Mouse (Mus musculus) retina, postnatal 7 days (tissue): ENCODE results near the gene Gfer.
A peak's percentile ranks its signal among the peaks of the same experiment; 100 is the strongest.
"Not testable (repeated sequence)": the region's sequence is repeated elsewhere in the genome, so short reads cannot be mapped to it uniquely, and the experiment has no call there.

Source experiments
- DNase-seq: peaks from one replicate; pipeline ENCODE4 v3.0.0-alpha.2; 2012; ENCODE audit warnings: low read depth, low spot score

Gene Gfer

DNA sequence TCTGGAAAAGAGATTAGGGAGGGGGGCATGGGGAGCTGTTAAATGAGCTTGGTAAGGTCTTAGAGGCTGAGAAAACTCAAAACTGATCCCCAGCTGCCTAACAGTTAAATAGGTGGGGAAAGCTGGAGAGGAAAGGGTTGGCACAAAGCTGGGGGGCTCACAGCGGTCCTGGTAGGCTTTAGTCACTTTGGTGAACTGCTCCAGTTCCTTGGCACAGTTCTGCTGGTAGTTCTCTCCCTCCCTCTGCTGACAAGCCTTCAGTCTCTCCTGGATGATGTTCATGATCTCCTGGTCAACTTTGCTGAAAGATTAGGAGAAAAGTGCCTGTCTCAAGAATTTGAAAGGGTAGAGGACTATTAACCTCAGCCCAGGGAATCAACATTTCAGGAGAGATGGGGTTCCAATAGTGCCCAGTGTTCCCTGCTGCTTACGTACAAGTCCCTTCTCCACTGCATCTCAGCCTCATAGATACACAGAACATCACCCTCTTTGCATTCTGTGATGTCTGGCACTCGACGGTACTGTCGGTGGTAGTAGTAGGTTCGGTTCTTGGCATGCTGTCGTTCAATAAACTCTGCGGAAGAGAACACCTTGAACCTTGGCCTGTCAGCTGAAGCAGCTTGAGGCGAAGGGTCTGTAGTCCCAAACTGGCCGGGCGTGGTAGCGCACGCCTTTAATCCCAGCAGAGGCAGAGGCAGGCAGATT is 26.4 kb upstream of the Gfer start:
- no peak for DNase-seq

DNA sequence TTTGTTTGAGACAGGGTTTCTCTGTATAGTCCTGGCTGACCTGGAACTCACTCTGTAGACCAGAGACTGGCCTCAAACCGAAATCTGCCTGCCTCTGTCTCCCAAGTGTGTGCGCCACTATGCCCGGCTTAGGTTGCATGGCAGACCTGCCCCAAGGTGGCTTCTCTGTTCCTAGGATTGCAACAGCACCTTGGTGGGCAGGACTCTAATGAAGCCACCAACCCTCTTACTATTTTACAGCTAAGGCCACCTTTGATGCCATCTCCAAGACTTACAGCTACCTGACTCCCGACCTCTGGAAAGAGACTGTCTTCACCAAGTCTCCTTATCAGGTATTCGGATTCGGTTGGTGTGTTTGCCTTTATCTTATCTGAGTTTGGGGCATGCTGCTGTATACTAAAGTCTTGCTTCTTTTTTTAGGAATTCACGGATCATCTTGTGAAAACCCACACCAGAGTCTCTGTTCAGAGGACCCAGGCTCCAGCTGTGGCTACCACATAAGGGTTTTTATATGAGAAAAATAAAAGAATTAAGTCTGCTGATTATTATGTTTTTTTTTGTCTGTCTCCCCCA is 25.5 kb upstream of the Gfer start:
- DNase-seq, result not testable (repeated sequence)

DNA sequence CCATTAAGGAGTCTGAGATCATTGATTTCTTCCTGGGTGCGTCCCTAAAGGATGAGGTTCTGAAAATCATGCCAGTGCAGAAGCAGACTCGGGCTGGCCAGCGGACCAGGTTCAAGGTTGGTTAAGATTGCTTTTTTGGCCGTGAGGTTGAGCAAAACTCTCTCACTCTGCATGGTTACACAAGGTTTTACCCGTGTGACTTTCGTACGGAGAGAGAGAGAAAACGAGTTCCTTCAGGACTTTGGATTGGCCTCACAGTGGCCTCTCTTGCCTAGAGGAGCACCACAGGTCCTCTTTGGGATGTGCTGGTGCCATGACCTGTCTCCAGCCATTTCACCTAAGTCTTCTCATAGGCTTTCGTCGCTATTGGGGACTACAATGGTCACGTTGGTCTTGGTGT is 24.7 kb upstream of the Gfer start:
- not testable (repeated sequence) for DNase-seq

DNA sequence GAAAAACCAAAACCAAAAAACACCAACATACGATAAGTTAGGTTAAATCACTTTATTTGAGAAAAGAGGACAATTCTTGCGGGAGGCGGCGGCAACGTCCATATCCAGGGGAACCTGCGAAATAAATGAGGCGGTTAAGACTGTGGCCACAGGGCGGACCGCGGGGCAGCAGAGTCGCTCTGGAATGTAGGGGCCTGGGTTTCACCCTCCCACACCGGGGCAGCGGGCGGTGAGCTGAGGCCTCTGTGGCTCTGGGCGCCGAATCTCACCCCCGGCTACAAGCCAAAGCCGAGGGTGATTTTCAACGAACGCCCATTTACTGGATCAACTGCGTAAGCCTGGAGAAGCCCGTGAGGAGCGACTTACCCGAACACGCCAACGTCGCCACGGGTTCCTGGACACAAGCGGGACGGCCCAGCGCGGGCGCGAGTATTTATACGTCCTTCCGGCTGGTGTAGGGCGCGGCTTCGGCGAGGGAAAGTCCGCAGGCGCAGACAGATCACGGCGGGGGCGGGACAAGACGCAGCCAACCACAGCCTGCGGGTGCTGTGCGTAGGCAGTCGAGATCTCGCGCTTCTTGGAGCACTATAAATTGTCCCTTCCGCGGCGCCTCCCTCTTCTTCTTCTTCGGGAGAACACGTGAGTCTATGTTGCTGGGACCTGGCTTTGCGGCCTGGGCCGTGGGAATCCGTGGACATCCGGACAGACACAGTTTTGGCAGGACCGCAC is 23.7 kb upstream of the Gfer start:
- peak; percentile 95 for DNase-seq

DNA sequence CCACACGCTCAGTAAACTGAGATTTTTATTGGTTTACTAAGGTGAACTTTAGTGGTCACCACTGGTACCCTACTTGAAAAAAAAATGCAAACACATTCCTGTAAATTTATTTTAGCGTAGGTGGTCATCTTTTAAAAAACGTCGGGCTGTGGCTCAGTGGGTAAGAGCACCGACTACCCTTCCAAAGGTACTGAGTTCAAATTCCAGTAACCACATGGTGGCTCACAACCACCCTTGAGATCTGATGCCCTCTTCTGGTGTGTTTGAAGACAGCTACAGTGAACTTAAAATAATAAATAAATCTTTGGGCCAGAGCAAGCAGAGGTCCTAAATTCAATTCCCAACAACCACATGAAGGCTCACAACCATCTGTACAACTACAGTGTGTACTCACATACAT is 23.0 kb upstream of the Gfer start:
- DNase-seq, result not testable (repeated sequence)

DNA sequence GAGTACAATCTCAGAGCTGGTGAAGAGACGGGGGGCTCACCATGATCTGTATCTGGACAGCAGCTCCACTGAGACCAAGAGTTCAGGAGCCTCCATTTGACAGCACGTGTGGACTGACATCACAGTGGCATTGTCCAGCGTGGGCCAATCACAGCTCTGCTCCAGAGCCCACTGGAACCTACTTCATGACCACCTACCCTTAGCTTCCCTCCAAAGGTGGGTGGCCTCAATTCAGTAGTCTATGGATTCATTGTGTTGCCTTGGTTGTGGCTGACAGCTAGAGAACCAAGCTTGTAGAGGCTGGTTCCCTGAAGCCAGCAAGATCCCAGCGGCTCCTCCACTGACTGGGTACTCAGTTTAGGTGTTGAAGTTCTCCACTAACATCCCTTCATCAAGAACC is 22.0 kb upstream of the Gfer start, which contains the start of the genes Rnf151 and Rps2:
Gene Rnf151 (minus strand): TSS at position 121 of the 400 bp plus-strand sequence.
Gene Rps2 (plus strand): TSS at position 174 of the 400 bp plus-strand sequence.
- DNase-seq, result no peak

DNA sequence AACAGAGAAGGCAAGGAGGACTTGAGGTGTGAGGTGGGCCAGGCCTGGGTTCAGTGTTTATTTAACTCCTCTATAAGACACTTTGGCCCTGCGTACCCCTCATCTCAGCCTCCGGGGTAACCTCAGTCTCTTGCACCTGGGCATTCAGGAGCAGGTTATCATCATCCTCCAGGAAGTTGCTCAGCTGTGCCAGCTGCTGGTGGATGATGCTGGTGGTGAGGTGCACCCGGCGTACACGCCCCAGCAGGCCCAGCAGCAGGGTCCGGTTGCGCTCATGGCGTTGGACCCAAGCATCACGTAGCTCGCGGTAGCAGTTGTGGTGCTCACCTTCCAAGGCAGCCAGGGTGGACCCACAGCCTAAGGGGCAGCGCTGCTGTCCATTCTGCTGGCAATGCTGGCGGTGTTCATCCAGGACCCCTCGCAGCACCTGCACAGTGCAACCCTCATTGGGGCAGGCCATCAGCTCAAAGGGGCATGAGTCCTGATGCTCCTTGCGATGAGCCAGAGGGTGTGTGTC is 20.3 kb upstream of the Gfer start:
- DNase-seq, result no peak

DNA sequence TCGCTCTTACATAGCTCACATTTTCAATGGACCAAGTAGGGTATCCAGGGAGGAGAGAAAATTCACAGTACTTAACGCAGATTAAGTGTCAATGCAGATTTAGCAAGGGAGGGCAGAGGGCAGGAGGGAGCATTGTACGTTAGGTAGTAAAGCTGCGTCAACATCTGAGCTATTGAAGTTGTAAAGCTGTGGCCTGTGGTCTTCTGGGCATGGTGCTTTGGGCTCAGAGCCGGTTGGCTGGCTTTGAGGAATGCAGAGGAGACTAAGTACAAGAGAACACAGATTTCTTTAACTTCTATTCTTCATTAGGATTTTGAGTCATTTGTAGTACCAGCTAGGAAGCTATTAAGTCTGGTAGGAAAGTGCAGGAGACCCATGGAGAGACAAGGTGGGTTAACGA is 19.6 kb upstream of the Gfer start:
- no peak for DNase-seq

DNA sequence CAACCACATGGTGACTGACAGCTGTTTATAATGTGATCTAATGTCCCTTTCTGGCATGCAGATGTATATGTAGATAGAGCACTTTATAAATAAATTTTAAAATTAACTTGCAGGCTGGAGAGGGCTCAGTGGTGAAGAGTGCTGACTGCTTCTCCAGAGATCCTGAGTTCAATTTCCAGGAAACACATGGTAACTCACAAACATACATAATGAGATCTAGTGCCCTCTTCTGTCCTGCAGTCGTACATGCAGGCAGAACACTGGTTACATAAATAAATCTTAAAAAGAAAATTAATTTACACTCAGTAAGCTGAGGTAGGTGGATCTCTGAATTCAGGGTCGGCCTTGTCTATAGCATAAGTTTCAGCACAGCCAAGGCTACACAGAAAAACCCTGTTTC is 12.7 kb upstream of the Gfer start:
- no peak for DNase-seq

DNA sequence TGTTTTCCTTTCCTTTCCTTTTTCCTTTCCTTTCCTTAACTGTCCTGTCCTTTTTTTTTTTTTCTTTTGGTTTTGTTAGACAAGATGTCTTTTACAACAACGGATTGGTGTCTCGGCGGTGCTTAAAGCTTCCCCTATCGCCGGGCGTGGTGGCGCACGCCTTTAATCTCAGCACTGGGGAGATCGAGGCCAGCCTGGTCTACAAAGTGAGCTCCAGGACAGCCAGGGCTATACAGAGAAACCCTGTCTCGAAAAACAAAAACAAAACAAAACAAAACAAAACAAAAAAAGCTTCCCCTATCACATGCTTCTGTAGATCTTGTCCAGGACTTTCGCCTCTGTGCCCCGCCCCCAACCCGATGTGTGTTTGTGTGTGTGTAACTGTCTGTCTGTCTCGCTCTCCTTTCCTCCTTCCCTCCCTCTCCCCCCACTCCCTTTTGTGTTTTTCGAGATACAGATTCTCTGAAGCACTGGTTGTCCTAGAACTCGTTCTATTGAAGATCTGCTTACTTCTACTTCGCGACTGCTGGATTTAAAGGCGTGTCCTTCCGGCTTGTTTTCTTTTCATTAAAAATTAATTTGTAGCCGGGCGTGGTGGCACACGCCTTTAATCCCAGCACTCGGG is 12.0 kb upstream of the Gfer start:
- DNase-seq, result no peak

DNA sequence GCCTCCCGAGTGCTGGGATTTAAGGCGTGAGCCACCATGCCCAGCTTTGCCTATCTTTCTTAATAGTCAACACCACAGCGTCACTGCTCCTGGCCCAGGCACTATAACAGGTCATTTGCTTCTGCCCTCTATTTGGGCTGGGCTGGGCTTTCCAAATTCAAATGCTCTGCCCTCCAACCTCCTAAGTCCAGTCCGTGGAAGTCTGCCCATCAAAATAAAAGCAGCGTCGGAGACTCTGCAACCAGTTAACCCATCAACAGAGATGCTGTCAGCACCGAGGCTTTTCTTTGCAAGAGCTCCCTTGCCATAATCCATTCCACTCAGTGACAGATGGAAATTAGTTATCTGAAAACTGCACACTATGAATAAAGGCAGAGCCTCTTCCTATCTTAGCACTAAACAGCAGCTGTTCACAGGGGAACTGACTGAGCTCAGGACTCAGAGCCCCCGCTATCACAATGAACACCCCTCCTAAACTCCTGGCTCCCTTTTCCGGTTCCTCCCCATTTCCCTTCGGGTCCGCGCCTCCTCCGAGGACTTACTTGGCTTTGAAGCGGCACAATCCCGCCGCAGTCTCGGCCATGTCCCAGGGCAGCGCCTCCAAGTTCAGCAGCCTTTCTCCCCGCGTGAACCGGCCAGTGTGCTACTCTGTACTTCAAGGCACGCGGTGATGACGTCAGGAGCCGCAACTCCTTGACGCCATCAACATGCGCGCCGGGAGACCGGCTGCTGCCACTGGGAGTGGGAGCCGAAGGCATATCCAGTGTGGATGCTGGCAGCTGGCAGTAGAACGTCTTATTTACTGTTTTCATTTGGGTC is 11.2 kb upstream of the Gfer start, which contains the start of gene Tbl3:
Gene Tbl3 (minus strand): TSS at position 679 of the 819 bp plus-strand sequence.
- peak; percentile 90 for DNase-seq

DNA sequence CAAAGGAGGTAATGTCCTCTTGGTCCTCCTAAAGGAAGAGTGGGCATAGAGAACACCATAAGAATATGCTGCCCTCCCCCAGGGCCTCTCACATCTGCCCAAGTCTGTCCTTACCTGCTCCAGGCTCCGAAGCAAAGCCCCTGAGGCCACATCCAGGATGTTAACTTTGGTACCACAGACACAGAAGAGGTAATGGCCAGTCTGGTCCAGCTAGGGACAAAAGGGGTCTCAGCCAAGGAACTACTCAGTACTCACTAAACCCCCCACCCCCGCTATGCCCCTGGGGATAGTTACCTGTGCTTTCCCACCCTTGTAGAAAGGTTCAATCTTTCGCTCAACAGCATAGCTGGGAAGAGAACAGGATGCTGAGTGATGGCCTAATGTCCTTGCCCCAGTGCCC is 9.9 kb upstream of the Gfer start:
- no peak for DNase-seq

DNA sequence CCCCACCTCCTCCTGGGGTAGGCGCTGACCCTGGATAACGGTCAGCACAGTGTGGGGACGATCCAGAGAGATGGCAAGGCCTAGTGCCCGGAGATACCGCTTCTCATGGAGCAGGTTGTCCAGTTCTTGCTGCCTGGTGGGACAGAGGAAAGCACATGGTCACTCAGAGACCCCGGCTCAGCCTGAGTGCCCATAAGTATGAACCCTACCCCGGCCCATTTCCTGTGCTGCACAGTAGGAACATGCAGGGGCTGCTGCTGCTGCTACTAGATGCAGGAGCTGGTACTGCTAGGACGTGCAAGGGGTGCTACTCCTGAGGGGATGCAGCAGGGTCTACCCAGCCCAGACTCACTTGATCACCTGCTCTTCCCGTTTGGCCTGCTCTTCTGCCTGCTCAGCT is 5.3 kb upstream of the Gfer start:
- no peak for DNase-seq

DNA sequence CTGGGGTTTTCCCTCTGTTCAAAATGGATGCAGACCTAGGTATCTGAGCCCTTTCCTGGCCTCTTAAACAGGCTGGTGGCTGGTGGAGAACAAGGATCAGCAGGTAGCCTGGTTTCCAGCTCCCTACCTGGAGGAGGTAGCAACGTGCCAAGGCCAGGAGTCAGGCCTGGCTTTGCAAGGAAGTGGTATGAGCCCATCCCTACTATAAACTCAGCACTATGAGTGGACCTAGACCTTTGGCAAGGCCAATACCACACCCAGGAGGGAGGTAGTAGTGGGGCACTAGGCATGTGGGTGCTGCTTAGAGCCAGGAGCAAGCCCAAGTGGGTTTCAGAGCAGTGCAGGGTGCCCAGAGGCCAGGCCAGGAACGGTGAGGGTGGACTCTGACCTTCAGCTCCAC is 3.5 kb upstream of the Gfer start:
- DNase-seq, result no peak

DNA sequence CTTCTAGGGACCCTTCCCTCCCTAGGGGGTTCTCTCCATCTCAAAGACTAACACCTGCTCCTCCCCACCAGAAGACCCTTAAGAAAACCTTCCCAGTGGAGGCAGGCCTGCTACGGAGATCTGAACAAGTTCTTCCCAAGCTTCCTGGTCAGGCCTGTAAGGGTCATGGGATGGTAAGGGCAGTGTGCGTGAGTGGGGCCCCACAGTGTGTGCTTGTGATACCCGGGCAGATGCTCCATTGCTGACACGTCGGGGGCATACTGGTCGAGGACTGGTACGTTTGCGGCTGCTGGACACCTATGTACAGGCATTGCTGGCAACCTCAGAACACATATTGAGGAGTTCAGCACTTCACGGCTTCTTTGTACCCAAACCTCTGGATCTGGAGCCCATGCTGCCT is 2.8 kb upstream of the Gfer start:
- no peak for DNase-seq

DNA sequence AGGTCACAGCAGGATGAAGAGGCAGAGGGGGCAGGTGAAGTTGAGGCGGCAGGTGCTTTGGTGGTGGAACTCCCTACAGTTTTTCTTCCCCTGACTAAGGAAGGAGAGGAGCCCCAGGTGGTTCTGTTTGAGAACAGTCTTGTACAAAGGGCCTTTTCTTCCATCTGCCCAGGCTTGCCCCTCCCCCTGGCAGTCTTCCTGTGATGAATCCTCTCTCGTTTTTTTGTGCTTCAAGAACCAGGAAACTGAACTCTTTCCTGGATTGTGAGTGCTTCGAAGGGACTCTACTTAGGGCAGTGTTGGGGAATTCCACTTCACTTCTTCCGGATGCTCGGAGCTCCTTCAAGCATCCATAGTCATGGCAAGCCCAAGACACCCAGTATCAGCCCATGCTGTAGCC is 2.0 kb upstream of the Gfer start:
- DNase-seq, result no peak

DNA sequence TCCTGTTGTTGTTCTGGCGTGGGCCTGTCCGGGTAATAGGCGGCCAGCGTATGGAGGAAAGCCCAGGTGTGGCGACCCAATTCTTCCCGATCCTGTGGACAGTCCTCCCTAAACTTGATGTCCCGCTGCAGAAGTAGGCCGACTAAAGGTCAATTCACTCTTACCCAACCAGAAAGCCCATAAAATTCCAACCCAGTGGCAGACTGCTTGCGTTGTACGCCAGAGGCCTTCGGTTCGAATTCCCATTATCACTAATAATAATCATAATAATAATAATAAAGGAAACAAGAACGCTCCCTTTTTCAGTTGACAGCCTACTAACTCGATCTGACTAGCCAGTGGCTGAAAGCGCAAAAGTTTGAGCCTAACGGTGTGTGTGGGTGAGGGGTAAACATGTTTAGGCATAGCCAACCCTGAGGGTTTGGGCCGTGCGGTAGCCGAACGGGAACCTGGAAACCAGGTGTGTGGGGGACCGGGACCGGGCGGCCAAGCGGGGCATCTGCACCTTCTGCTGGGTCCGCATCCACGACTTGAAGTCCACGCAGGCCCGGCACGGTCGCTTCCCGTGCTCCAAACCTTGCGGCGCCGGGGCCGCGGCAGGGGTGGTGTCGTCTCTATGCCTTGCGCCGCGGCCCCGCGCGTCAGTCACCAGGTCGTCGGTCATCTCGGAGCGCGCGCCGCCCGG is 488 bp downstream of the Gfer start:
- DNase-seq, result no peak

DNA sequence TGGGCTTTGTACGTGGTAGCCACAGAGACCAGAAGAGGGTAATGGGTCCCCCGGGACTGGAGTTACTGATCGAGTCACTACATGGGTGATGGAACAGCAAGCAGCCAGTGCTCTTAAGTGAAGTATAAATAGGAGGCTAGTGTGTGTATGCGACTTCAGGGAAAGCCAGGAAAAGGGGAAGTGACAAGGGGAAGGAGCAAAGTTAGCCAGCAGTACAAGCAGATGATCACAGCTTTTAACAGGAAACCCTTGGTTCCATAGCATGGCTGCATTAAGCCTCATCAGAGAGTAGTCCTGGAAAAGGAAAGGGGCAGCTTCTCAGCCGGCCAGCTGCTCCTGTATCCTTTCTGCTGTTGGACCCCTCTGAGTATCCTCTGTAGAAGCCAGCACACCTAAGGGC is 3.6 kb downstream of the Gfer start:
- no peak for DNase-seq

DNA sequence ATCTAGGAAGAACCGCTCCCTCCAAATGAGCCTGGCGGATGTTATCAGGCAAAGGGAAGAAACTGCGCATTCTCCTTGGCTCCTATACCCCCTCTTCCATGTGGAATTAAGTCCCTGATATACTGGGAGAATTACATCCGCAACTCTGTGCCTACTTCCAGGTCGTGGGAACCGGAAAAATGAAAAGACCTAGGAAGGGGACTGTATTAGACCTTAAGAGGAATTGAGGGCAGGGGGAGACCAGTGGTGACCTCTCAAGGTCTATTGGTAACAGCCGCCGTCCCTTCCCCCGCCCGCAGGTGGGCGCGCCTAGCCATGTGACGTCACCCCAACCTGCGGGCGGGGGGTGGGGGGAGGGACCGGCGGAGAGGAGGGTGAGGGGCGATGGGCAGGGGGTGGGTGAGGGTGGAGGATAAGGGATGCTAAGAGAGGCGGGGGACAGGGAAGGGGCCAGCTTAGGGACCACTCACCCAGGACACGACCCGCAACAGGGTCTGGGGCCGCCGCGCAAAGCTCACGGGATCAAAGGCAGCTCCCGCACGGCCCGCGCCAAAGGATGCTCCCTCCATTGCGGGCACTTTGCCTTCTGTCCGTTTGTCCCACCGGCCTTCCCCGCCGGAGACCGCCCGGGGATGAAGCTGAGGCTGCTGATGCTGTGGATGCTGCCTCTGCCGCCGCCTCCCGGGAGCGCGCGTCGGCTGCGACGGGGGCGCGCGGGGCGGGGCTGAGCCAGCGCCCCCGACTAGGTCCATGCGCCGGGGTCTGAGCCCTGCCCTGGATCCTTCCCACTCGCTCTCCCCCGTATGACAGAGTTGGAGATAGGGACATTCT is 6.5 kb downstream of the Gfer start, which contains the start of gene Syngr3:
Gene Syngr3 (minus strand): TSS at position 705 of the 831 bp plus-strand sequence.
- DNase-seq, result no peak

DNA sequence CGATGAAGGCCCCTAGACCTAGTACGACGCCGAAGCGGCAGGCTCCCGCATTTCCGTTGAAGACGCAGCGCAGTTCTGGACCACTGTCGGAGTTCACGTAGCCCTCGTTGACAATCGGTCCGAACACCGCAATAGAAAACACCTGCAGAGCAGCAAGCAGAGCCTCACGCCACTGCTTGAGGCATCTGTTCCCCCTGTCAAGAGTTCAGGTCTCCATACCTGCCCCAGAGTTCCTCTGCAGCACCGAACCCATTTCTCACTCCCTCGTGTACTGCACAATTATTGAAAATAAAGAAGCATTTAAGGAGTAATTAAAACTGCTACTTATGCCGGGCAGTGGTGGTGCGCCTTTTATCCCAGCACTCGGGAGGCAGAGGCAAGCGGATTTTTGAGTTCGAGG is 8.4 kb downstream of the Gfer start:
- DNase-seq, result no peak
